Mouse (Mus musculus) CH12.LX (cell line): ENCODE measurements around the gene Acad12. TPM values are rescaled to one million over a fixed set of nuclear protein-coding genes. Genes with fewer than 3 reads are reported as not detected.

Experiments
- DNase-seq: peaks from one replicate; pipeline ENCODE4 v3.0.0-alpha.2; 2013; ENCODE audit errors: extremely low read depth
- H3K27ac ChIP-seq: 2 replicates; pipeline ENCODE4 v1.5.1; 2012; ENCODE audit warnings: low read depth, mild to moderate bottlenecking, control low read depth, moderate library complexity; ENCODE audit not compliant: insufficient read depth
- H3K27me3 ChIP-seq: replicated peaks from 2 replicates; pipeline ENCODE3; 2012; ENCODE audit warnings: inconsistent platforms
- H3K36me3 ChIP-seq, 2 experiments: replicated peaks in 1 of 2; 2 replicates each; pipeline versions ENCODE3 to v1.6.1; 2012; ENCODE audit warnings: inconsistent platforms in 1 of 2, low read length in 1 of 2, mild to moderate bottlenecking in 1 of 2, mixed read lengths in 1 of 2, moderate library complexity in 1 of 2; ENCODE audit not compliant: control insufficient read depth in 1 of 2, insufficient read depth in 1 of 2
- H3K4me1 ChIP-seq, 2 experiments: 2 replicates each; pipeline ENCODE4 v1.6.1; 2012; ENCODE audit warnings: inconsistent platforms in 1 of 2, moderate library complexity in 1 of 2; ENCODE audit not compliant: insufficient read depth in 2 of 2, control insufficient read depth in 1 of 2
- H3K4me2 ChIP-seq: 2 replicates; pipeline ENCODE4 v1.6.1; 2012; ENCODE audit warnings: low read depth, mild to moderate bottlenecking, control low read depth; ENCODE audit not compliant: poor library complexity, insufficient read depth, severe bottlenecking
- H3K4me3 ChIP-seq, 3 experiments: fragments of 150-350 bp in 1 of 3; sonication (generic) in 1 of 3; replicated peaks in 1 of 3; 2 replicates each; pipeline versions ENCODE3 to v1.5.1; 2011 to 2012; ENCODE audit warnings: low read depth in 2 of 3, low read length in 2 of 3, mild to moderate bottlenecking in 2 of 3, moderate library complexity in 2 of 3, control low read depth in 1 of 3, improper control_type of control experiment in 1 of 3, inconsistent platforms in 1 of 3, mixed read lengths in 1 of 3; ENCODE audit not compliant: poor library complexity in 1 of 3
- H3K79me2 ChIP-seq: replicated peaks from 2 replicates; pipeline ENCODE4 v1.6.1; 2012; ENCODE audit warnings: mild to moderate bottlenecking, moderate library complexity; ENCODE audit not compliant: control insufficient read depth, poor library complexity, insufficient read depth, severe bottlenecking; ENCODE audit errors: extremely low read depth
- H3K9ac ChIP-seq: 2 replicates; pipeline ENCODE4 v1.6.1; 2012; ENCODE audit warnings: low read depth, mild to moderate bottlenecking, control low read depth, moderate library complexity; ENCODE audit not compliant: insufficient read depth
- H3K9me3 ChIP-seq: replicated peaks from 2 replicates; pipeline ENCODE3; 2012; ENCODE audit warnings: low read length, inconsistent platforms, mixed read lengths
- BHLHE40 ChIP-seq: IDR thresholded peaks from 2 replicates; pipeline ENCODE4 v1.6.1; 2011; ENCODE audit warnings: mild to moderate bottlenecking, low read depth, low read length, improper control_type of control experiment
- CHD2 ChIP-seq: IDR thresholded peaks from 2 replicates; pipeline ENCODE4 v1.6.1; 2011; ENCODE audit warnings: low read length, improper control_type of control experiment
- ETS1 ChIP-seq: conservative IDR thresholded peaks from 2 replicates; pipeline ENCODE4 v1.6.1; 2012; ENCODE audit warnings: low read depth, mild to moderate bottlenecking, inconsistent platforms, low read length, improper control_type of control experiment, moderate library complexity
- JUN ChIP-seq: IDR thresholded peaks from 2 replicates; pipeline ENCODE4 v1.6.1; 2011; ENCODE audit warnings: low read depth, mild to moderate bottlenecking, low read length, improper control_type of control experiment, moderate library complexity; ENCODE audit not compliant: insufficient read depth
- MAX ChIP-seq: IDR thresholded peaks from 2 replicates; pipeline ENCODE4 v1.6.1; 2011; ENCODE audit warnings: low read length, improper control_type of control experiment
- MEF2A ChIP-seq: IDR thresholded peaks from 2 replicates; pipeline ENCODE4 v1.6.1; 2014; ENCODE audit warnings: low read depth, mild to moderate bottlenecking, inconsistent platforms, low read length, improper control_type of control experiment, borderline replicate concordance
- NELFE ChIP-seq: IDR thresholded peaks from 2 replicates; pipeline ENCODE4 v1.6.1; 2011; ENCODE audit warnings: low read depth, low read length, improper control_type of control experiment
- NRF1 ChIP-seq: IDR thresholded peaks from 2 replicates; pipeline ENCODE4 v1.6.1; 2014; ENCODE audit warnings: low read depth, mild to moderate bottlenecking, inconsistent platforms, low read length, improper control_type of control experiment, moderate library complexity
- PAX5 ChIP-seq: IDR thresholded peaks from 2 replicates; pipeline ENCODE4 v1.6.1; 2012; ENCODE audit warnings: low read length, inconsistent platforms, mixed read lengths
- POLR2A ChIP-seq: IDR thresholded peaks from 2 replicates; pipeline ENCODE4 v1.6.1; 2011; ENCODE audit warnings: low read depth, mild to moderate bottlenecking, improper control_type of control experiment, low read length
- POLR2AphosphoS2 ChIP-seq: IDR thresholded peaks from 2 replicates; pipeline ENCODE4 v1.6.1; 2011; ENCODE audit warnings: low read depth, low read length, improper control_type of control experiment
- RAD21 ChIP-seq: IDR thresholded peaks from 2 replicates; pipeline ENCODE4 v1.6.1; 2011; ENCODE audit warnings: low read depth, mild to moderate bottlenecking, low read length, improper control_type of control experiment, moderate library complexity
- RCOR1 ChIP-seq: conservative IDR thresholded peaks from 2 replicates; pipeline ENCODE4 v1.6.1; 2012; ENCODE audit warnings: low read depth, mild to moderate bottlenecking, inconsistent platforms, low read length, improper control_type of control experiment
- SIN3A ChIP-seq: IDR thresholded peaks from 2 replicates; pipeline ENCODE4 v1.6.1; 2012; ENCODE audit warnings: low read length, improper control_type of control experiment, inconsistent platforms
- SMC3 ChIP-seq: IDR thresholded peaks from 2 replicates; pipeline ENCODE4 v1.6.1; 2011; ENCODE audit warnings: low read depth, low read length, improper control_type of control experiment
- UBTF ChIP-seq: IDR thresholded peaks from 2 replicates; pipeline ENCODE4 v1.6.1; 2012; ENCODE audit warnings: low read depth, mild to moderate bottlenecking, inconsistent platforms, low read length, improper control_type of control experiment, moderate library complexity
- USF2 ChIP-seq: conservative IDR thresholded peaks from 2 replicates; pipeline ENCODE4 v1.6.1; 2011; ENCODE audit warnings: low read depth, low read length, improper control_type of control experiment
- ZC3H11A ChIP-seq: IDR thresholded peaks from 2 replicates; pipeline ENCODE4 v1.6.1; 2012; ENCODE audit warnings: low read depth, mild to moderate bottlenecking, inconsistent platforms, low read length, improper control_type of control experiment
- ZKSCAN1 ChIP-seq: IDR thresholded peaks from 2 replicates; pipeline ENCODE4 v1.6.1; 2012; ENCODE audit warnings: low read depth, inconsistent platforms, low read length, improper control_type of control experiment, borderline replicate concordance
- ZMIZ1 ChIP-seq: IDR thresholded peaks from 2 replicates; pipeline ENCODE4 v1.6.1; 2012; ENCODE audit warnings: low read depth, mild to moderate bottlenecking, inconsistent platforms, low read length, improper control_type of control experiment
- ZNF384 ChIP-seq: IDR thresholded peaks from 2 replicates; pipeline ENCODE4 v1.6.1; 2012; ENCODE audit warnings: low read depth, low read length, improper control_type of control experiment, inconsistent platforms
- dilution Hi-C: fragments of 300-500 bp; cut with MboI; formaldehyde crosslinking; loops from 2 replicates; pipeline ENCODE4 v1.14.3; 2020; ENCODE audit warnings: low sequenced_read_pairs; ENCODE audit not compliant: extremely low pct_unique_long_range_greater_than_20kb, extremely low pct_ligation_motif_present
- in situ Hi-C: fragments of 300-500 bp; cut with MboI; formaldehyde crosslinking; loops from 3 replicates; pipeline ENCODE4 v1.14.3; 2019; ENCODE audit warnings: low sequenced_read_pairs, low pct_ligation_motif_present, low pct_unique_long_range_greater_than_20kb, mixed read lengths
- polyA plus RNA-seq: library from polyadenylated mRNA; unstranded; fragments of >175 nt; gene quantifications from 2 replicates; pipeline ENCODE4 v1.2.1, GENCODE M21; 2012; ENCODE audit warnings: low read depth; ENCODE audit not compliant: insufficient read length
- total RNA-seq, 2 experiments: library from RNA; depleted of rRNA; stranded (reverse); fragments of 300-350 nt in 1 of 2; fragments of >200 nt in 1 of 2; gene quantifications; 2 replicates each; pipeline ENCODE4 v1.2.3; 2012 to 2014

Gene Acad12
- total and polyA plus RNA-seq, 3 experiments, result 1.9 to 4.1 (median 2.3) TPM

DNA sequence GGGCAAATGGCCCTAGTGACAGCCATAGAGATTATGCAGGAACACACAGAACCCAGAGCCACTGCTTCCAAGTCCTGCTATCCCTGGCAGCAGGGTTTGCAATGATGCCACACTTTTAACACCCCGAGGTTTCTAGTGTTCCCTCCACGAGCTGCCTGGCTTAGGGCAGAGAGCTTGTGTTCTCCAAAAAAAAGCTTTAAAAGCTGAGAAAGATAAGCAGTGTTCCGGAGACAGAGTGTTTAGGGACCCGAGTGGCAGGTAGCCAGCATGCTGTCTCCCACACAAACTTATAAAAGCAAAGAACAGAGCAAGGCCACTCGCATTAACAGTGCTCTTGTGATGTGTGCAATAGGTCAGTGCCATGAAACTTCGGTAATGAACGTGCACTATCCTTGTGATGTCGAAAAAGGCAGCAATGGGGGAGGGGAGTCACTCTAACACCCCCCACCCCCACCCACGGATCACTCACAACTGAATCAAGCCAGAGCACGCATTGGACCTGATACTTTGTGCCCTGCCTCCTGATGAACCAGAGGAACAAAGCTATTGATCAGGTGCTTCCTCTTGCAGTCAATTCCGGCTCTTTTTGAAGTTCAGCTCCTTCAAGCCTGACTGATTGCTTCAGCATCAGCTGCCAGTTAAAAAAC lies 27.2 kb downstream of the Acad12 start:
- Histone ChIP-seq H3K4me3 (no peak overlapping the region), H3K27me3 (no peaks in the 10 kb centered on the region), H3K4me2 (no peak overlapping the region), H3K4me1 (peaks cover 3 to 33% of the 10 kb centered on the region in 2 experiments; a peak in 3 of 4 replicates), H3K9me3 (no peaks in the 10 kb centered on the region), H3K79me2 (no peaks in the 10 kb centered on the region), H3K27ac (no peak overlapping the region), H3K9ac (no peak overlapping the region), H3K36me3 (peaks cover 0 to 18% of the 10 kb centered on the region in 2 experiments)
- no peak for DNase-seq
- in situ Hi-C loops (no loop called here), dilution Hi-C loops (no loop called here)
- no peak for TF ChIP-seq MEF2A
- TF ChIP-seq ZNF384, result no peak
- no peak for TF ChIP-seq JUN
- TF ChIP-seq RCOR1, result no peak

DNA sequence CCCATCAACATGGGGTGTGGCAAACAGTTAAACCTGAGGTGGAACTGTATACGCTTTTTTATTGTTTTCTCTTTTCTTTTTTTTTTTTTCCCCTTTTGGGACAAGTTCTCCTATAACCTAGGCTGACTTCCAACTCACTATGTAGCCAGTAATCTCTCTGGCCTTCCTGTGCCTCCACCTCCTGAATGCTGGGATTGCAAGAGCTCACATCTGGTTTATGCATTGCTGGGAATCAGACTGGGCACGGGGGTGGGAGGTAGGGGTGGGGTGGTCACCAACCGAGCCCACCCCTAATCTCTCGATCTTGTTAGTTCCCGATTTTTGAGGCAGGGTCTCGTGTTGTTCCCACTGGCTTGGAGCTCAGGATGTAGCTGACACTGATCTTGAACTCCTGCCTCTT lies 28.8 kb downstream of the Acad12 start:
- dilution Hi-C loops, result no loop called here
- DNase-seq, result no peak
- Histone ChIP-seq H3K27me3 (no peaks in the 10 kb centered on the region), H3K4me3 (no peak overlapping the region), H3K9me3 (no peaks in the 10 kb centered on the region), H3K27ac (no peak overlapping the region), H3K36me3 (peaks cover 0 to 18% of the 10 kb centered on the region in 2 experiments), H3K79me2 (no peaks in the 10 kb centered on the region), H3K4me2 (no peak overlapping the region), H3K9ac (no peak overlapping the region), H3K4me1 (peaks cover 10 to 46% of the 10 kb centered on the region in 2 experiments)
- no peak for TF ChIP-seq ZC3H11A
- TF ChIP-seq USF2, result no peak
- TF ChIP-seq MAX, result no peak
- no peak for TF ChIP-seq SMC3
- TF ChIP-seq ZKSCAN1, result no peak
- TF ChIP-seq BHLHE40, result no peak
- TF ChIP-seq ZNF384, result no peak
- TF ChIP-seq SIN3A, result no peak
- TF ChIP-seq ZMIZ1, result no peak
- no peak for TF ChIP-seq JUN
- no peak for TF ChIP-seq ETS1
- TF ChIP-seq UBTF, result no peak
- no peak for TF ChIP-seq POLR2A
- no peak for TF ChIP-seq CHD2
- TF ChIP-seq NRF1, result no peak
- no peak for TF ChIP-seq NELFE
- no peak for TF ChIP-seq RAD21
- TF ChIP-seq PAX5, result no peak
- TF ChIP-seq POLR2AphosphoS2, result no peak
- no peak for TF ChIP-seq MEF2A
- in situ Hi-C loops, result loop anchor here (5.0 kb wide), 1 partner anchor 38 kb away; no protein-coding TSS in a partner anchor
